In genomic region chr6:112490625-112491242, GRCm38 (mm10) we compare ENCODE assay signal across 7 mouse cellular contexts. TPM values are rescaled to one million over a fixed set of nuclear protein-coding genes. Genes with fewer than 3 reads are reported as not detected.
A peak's percentile ranks its signal among the peaks of the same experiment; 100 is the strongest.
DNase-seq lines count a peak whose midpoint lies in the region; ATAC-seq and TF ChIP-seq lines count a peak whose summit lies in the region.

No protein-coding gene starts in this region.

- no peaks in the 10 kb centered on the region for H3K36me3 ChIP-seq in embryonic facial prominence, embryonic 15.5 days
- H3K36me3 ChIP-seq in heart, embryonic 10.5 days: no peaks in the 10 kb centered on the region
- no peaks in the 10 kb centered on the region for H3K36me3 ChIP-seq in limb, embryonic 13.5 days
- no peaks in the 10 kb centered on the region for H3K36me3 ChIP-seq in midbrain, embryonic 15.5 days (replicated peaks)

- H3K9ac ChIP-seq in embryonic facial prominence, embryonic 15.5 days: no peak overlapping the region
- H3K9ac ChIP-seq in limb, embryonic 13.5 days: peak overlapping the region; percentile 59
- peak overlapping the region; percentile 42; the same call in 1 of the 2 replicates for H3K9ac ChIP-seq in midbrain, embryonic 15.5 days

- ATAC-seq in embryonic facial prominence, embryonic 15.5 days (ENCODE audit: insufficient number of reproducible peaks, low FRiP score, low TSS enrichment, low read depth): no peak; the same call in 1 of the 2 replicates
- ATAC-seq in limb, embryonic 13.5 days (ENCODE audit: low FRiP score, low read depth): peak; percentile 42; the same call in 1 of the 2 replicates
- peak; percentile 58 for ATAC-seq in midbrain, embryonic 15.5 days (replicated peaks)

- TF ChIP-seq POLR2A in bone marrow, adult 2 months (IDR thresholded peaks at IDR 0.05; ENCODE audit: borderline replicate concordance, control insufficient read depth, low read depth, low read length): no peak

- 1% methylated on average over 35 of the region's 35 CpGs for WGBS in bone marrow, adult 2 months
- WGBS in embryonic facial prominence, embryonic 15.5 days: under 1% methylated on average over 35 of the region's 35 CpGs
- WGBS in heart, embryonic 10.5 days: 2% methylated on average over 35 of the region's 35 CpGs
- 1% methylated on average over 35 of the region's 35 CpGs for WGBS in limb, embryonic 13.5 days
- WGBS in midbrain, embryonic 15.5 days: 2% methylated on average over 35 of the region's 35 CpGs

- H3K4me2 ChIP-seq in embryonic facial prominence, embryonic 15.5 days (replicated peaks): peak overlapping the region; percentile 81
- H3K4me2 ChIP-seq in limb, embryonic 13.5 days (replicated peaks): peak overlapping the region; percentile 74
- peak overlapping the region; percentile 69 for H3K4me2 ChIP-seq in midbrain, embryonic 15.5 days

- H3K9me3 ChIP-seq in embryonic facial prominence, embryonic 15.5 days (replicated peaks): no peaks in the 10 kb centered on the region
- no peaks in the 10 kb centered on the region for H3K9me3 ChIP-seq in heart, embryonic 10.5 days
- no peaks in the 10 kb centered on the region for H3K9me3 ChIP-seq in limb, embryonic 13.5 days
- H3K9me3 ChIP-seq in midbrain, embryonic 15.5 days: no peaks in the 10 kb centered on the region

- no peak overlapping the region for H3K27ac ChIP-seq in bone marrow, adult 2 months (ENCODE audit: control insufficient read depth, insufficient read depth, low read depth, low read length, poor library complexity)
- no peak overlapping the region for H3K27ac ChIP-seq in embryonic facial prominence, embryonic 15.5 days (replicated peaks)
- no peak overlapping the region; the same call in 1 of the 2 replicates for H3K27ac ChIP-seq in heart, embryonic 10.5 days
- no peak overlapping the region for H3K27ac ChIP-seq in limb, embryonic 13.5 days
- H3K27ac ChIP-seq in midbrain, embryonic 15.5 days: no peak overlapping the region

- no peak overlapping the region for H3K4me3 ChIP-seq in bone marrow, adult 2 months (replicated peaks; ENCODE audit: control insufficient read depth, low read depth, low read length)
- peak overlapping the region; percentile 42 for H3K4me3 ChIP-seq in embryonic facial prominence, embryonic 15.5 days (replicated peaks)
- peak overlapping the region; percentile 53 for H3K4me3 ChIP-seq in heart, embryonic 10.5 days
- H3K4me3 ChIP-seq in limb, embryonic 13.5 days: peak overlapping the region; percentile 43
- peak overlapping the region; percentile 39 for H3K4me3 ChIP-seq in midbrain, embryonic 15.5 days

- no peak for DNase-seq in heart, embryonic 10.5 days (ENCODE audit: low spot score)
- DNase-seq in kidney, adult 9 months: peak; percentile 83
- peak; percentile 45 to 70 for DNase-seq in spleen, postnatal 10 days (ENCODE audit: low spot score in 2 of 2)

- no peaks in the 10 kb centered on the region for H3K4me1 ChIP-seq in bone marrow, adult 2 months (ENCODE audit: control insufficient read depth, insufficient read depth, low read length)
- peaks cover 21% of the 10 kb centered on the region for H3K4me1 ChIP-seq in embryonic facial prominence, embryonic 15.5 days
- H3K4me1 ChIP-seq in heart, embryonic 10.5 days: peaks cover 22% of the 10 kb centered on the region
- H3K4me1 ChIP-seq in limb, embryonic 13.5 days: peaks cover 36% of the 10 kb centered on the region
- peaks cover 21% of the 10 kb centered on the region for H3K4me1 ChIP-seq in midbrain, embryonic 15.5 days

- H3K27me3 ChIP-seq in embryonic facial prominence, embryonic 15.5 days: peaks cover 46% of the 10 kb centered on the region
- H3K27me3 ChIP-seq in heart, embryonic 10.5 days (ENCODE audit: insufficient read depth, poor library complexity, severe bottlenecking): peaks cover 83% of the 10 kb centered on the region
- peaks cover 68% of the 10 kb centered on the region for H3K27me3 ChIP-seq in limb, embryonic 13.5 days
- peaks cover 42% of the 10 kb centered on the region for H3K27me3 ChIP-seq in midbrain, embryonic 15.5 days (replicated peaks)

- TF ChIP-seq CTCF in bone marrow, adult 2 months (IDR thresholded peaks at IDR 0.05; ENCODE audit: control insufficient read depth, insufficient read depth, low read length): peak; percentile 78

RNA-seq across cellular contexts. Expression of gene Oxtr, which starts 1.0 kb away (rescaled TPM):
- not detected in 2 replicates for polyA plus RNA-seq in bone marrow, adult 2 months (2011; ENCODE audit: insufficient read depth, insufficient read length, low replicate concordance, missing spikeins)
- polyA plus RNA-seq in embryonic facial prominence, embryonic 15.5 days (2015; fragmentation: Nextera tagmentation; extraction: Ambion mirVana): 0.73 and 0.85 TPM in 2 replicates
- polyA plus RNA-seq in heart, embryonic 10.5 days (2016; fragmentation: Nextera tagmentation; extraction: Ambion mirVana): 0.08 and 0.17 TPM in 2 replicates
- polyA plus RNA-seq in limb, embryonic 13.5 days (2015; fragmentation: Nextera tagmentation; extraction: Ambion mirVana): 0.28 and 0.42 TPM in 2 replicates
- polyA plus RNA-seq in midbrain, embryonic 15.5 days (2015; fragmentation: Nextera tagmentation; extraction: Ambion mirVana): 1.6 and 1.9 TPM in 2 replicates

RNA-seq across cellular contexts. Expression of gene Cav3, which starts 31.4 kb away (rescaled TPM):
- not detected in 2 replicates for polyA plus RNA-seq in bone marrow, adult 2 months (2011; ENCODE audit: insufficient read depth, insufficient read length, low replicate concordance, missing spikeins)
- 31.2 and 38.7 TPM in 2 replicates for polyA plus RNA-seq in embryonic facial prominence, embryonic 15.5 days (2015; fragmentation: Nextera tagmentation; extraction: Ambion mirVana)
- 27.8 and 64.0 TPM in 2 replicates for polyA plus RNA-seq in heart, embryonic 10.5 days (2016; fragmentation: Nextera tagmentation; extraction: Ambion mirVana)
- polyA plus RNA-seq in limb, embryonic 13.5 days (2015; fragmentation: Nextera tagmentation; extraction: Ambion mirVana): 7.8 and 9.3 TPM in 2 replicates
- polyA plus RNA-seq in midbrain, embryonic 15.5 days (2015; fragmentation: Nextera tagmentation; extraction: Ambion mirVana): 0.29 TPM in 1 of 2 replicates, not detected in the other
